Mouse (Mus musculus) layer of hippocampus, postnatal 14 days (tissue): ENCODE measurements around the gene Tradd. TPM values are rescaled to one million over a fixed set of nuclear protein-coding genes. Genes with fewer than 3 reads are reported as not detected.
A peak's percentile ranks its signal among the peaks of the same experiment; 100 is the strongest.

Source experiments
- DNase-seq, 2 experiments: peaks; one replicate each; pipeline ENCODE4 v3.0.0; 2021 to 2022; ENCODE audit warnings: low spot score in 2 of 2, mixed read lengths in 1 of 2
- long read RNA-seq, 2 experiments: library from polyadenylated mRNA; stranded (forward); transcript quantifications; one replicate each; pipeline ENCODE4 v2.0.0; 2021
- total RNA-seq, 2 experiments: library from RNA; stranded (reverse); gene quantifications; 2 replicates each; pipeline ENCODE4 v1.2.3; 2021

Tradd gene
- total RNA-seq = 1 to 10 TPM; 6.0 to 7.4 TPM
- long read RNA-seq, experiment 1, partial matches to known transcripts = 2 of 10 reads
- long read RNA-seq, experiment 1, other reads (novel, unspliced or antisense) = 5 of 10 reads
- long read RNA-seq, experiment 2, partial matches to known transcripts = 0 of 10 reads
- long read RNA-seq, experiment 2, other reads (novel, unspliced or antisense) = 6 of 10 reads

GRCm38 (mm10) chr8:105264024-105264982, at the start of gene Tradd, which contains the start of gene Fbxl8:
Tradd (minus strand) TSS chr8:105264609.
Fbxl8 (plus strand) TSS chr8:105264648.
- no peak for DNase-seq

GRCm38 (mm10) chr8:105313622-105314402, 49.4 kb upstream of the Tradd start:
- no peak for DNase-seq

- no peak for DNase-seq
These were observed 48.6 kb upstream of the Tradd start for GRCm38 (mm10) chr8:105312891-105313481.

- no peak for DNase-seq
These were observed 47.3 kb upstream of the Tradd start for GRCm38 (mm10) chr8:105311718-105312117.

- DNase-seq = no peak
These were observed 45.7 kb upstream of the Tradd start for GRCm38 (mm10) chr8:105310118-105310517.

- DNase-seq = no peak
These were observed 44.9 kb upstream of the Tradd start for GRCm38 (mm10) chr8:105309142-105309847.

GRCm38 (mm10) chr8:105308428-105308827, 44.0 kb upstream of the Tradd start:
- DNase-seq = no peak

GRCm38 (mm10) chr8:105307670-105308069, 43.3 kb upstream of the Tradd start:
- no peak for DNase-seq

- no peak for DNase-seq
These were observed 41.8 kb upstream of the Tradd start for GRCm38 (mm10) chr8:105306146-105306691.

GRCm38 (mm10) chr8:105305211-105306145, 41.1 kb upstream of the Tradd start, which contains the start of gene Elmo3:
Elmo3 (plus strand) TSS chr8:105305601.
- DNase-seq = peak in 1 of 2 experiments; percentile 55

- no peak for DNase-seq
These were observed 40.2 kb upstream of the Tradd start for GRCm38 (mm10) chr8:105304325-105305210.

- no peak for DNase-seq
These were observed 39.5 kb upstream of the Tradd start for GRCm38 (mm10) chr8:105303874-105304273.

GRCm38 (mm10) chr8:105303396-105303795, 39.0 kb upstream of the Tradd start:
- DNase-seq = no peak

GRCm38 (mm10) chr8:105299962-105300361, 35.6 kb upstream of the Tradd start:
- DNase-seq = no peak

- no peak for DNase-seq
These were observed 34.2 kb upstream of the Tradd start for GRCm38 (mm10) chr8:105298351-105299252.

- DNase-seq = peak; percentile 88 to 94
These were observed 33.2 kb upstream of the Tradd start, which contains the start of gene E2f4 for GRCm38 (mm10) chr8:105297511-105298192. E2f4 (plus strand) TSS chr8:105297663.
